Mouse (Mus musculus) ovary, postnatal 36 days (tissue): Measurements from ENCODE around the gene Akna.

Experiments used
- DNase-seq: peaks from one replicate; pipeline ENCODE4 v3.0.0; 2022; ENCODE audit warnings: low spot score, mixed read lengths

Gene Akna

GRCm38 (mm10) chr4:63383474-63383873, 19.7 kb downstream of the Akna start:
- DNase-seq, result no peak

DNA sequence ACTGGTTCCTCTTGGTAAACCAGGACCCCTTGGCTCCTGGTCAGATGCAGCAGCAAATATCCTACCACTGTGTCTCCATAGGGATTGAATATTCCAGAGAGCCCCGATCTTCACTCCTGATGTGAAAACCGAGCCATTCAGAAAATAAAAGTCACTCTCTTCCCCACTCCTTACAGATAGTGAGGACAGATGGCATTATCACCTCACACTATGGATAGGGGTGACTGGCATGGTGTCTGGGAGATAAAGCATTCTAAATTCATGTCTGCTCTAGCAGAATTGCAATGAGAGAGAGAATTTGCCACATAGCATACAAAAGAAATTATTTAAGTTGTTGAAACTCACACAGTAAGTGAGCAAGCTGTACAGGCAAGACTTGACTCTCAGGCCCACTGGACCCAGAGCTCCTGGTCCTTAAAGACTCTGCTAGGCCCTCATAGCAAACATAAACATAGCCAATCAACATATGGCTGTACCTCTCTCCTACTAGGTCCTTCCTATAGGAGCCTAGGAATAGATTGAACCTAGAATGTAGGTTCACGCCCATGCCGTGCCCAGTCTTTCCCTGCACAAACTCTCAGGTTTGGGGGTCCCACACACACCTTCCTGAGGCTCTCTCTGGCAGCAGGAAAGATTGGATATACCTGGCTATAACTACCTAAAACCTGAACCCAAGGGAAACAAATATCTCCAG, 20.3 kb downstream of the Akna start:
- DNase-seq, result no peak

DNA sequence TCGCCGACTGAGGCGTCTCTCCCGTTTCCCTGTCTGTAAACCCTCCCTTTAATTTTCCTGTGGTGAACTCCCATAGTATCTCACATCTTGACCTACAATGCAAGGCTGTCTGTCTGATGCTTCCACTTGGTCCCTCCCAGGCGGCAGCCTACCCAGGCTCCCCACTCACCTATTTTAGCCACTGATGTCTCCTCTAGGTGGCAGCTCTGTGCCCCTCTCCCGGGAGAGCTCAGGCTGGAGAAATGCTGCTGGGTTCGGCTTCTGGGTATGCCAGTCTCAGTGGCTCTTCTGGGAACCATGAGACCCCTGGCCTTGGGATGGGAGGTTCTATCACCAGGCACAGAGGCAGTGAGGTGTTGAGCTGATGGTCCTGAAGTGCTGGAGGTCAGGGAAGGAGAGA, 25.7 kb downstream of the Akna start:
- DNase-seq, result no peak

DNA sequence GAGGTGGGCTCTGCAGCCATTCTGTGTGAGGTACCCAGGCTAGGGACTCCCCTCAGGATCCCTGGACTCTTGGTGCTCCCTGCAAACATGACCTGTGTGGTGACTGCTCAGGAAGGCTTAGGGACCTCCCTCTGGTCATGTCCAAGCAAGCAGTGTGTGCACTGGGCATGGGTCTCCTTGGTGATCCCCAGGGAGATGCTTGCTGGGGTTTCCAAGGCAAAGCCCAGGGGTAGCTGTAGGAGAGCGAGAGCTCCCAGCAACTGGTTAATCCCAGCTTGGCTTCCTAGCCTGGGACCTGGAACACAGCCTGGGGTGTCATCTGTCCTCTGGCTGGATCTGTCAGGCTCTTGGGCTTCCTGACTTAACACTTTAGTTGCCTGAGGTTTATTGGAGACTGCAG, 27.8 kb downstream of the Akna start:
- no peak for DNase-seq

GRCm38 (mm10) chr4:63374331-63374730, 28.8 kb downstream of the Akna start:
- no peak for DNase-seq

GRCm38 (mm10) chr4:63373404-63373803, 29.8 kb downstream of the Akna start:
- DNase-seq, result no peak

GRCm38 (mm10) chr4:63371890-63372289, 31.3 kb downstream of the Akna start:
- no peak for DNase-seq

GRCm38 (mm10) chr4:63370897-63371296, 32.3 kb downstream of the Akna start:
- no peak for DNase-seq

DNA sequence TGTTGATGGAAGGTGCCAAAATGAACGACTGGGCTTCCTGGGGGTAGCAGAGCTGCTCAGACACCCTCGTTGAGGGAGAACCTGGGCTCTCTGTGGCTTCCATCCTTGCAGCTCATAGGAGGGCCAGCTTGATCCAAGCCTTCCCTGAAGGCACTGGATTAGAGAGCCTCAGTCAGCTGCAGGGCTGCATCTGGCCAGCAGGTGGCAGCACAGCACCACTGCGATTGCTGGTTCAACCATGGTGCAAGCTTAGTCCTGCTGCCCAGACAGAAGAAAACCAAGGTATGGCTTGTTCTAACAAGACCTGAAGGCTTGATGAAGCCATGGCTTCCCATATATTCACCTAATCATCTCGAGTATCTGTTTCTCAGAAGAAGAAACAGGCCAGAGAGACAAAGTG, 34.6 kb downstream of the Akna start:
- DNase-seq, result peak; percentile 80

DNA sequence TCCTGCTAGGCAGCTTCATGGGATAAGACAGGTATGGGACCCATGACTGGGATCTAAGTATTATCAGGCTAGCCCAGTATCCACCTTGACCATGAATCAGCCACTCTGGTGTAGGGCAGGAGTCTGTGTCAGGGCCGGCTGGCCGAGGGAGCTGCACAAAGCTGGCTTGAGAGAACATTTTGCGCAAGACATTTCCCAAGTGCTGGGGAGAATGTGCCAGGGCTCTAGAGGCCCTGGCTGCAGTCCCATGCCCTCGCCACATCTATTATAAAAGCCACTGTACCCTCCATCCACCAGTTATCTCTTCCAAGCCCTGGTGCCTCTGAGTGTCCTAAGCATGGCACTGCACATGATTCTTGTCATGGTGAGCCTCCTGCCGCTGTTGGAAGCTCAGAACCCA, 41.0 kb downstream of the Akna start, which contains the start of gene Orm2:
Gene Orm2 (plus strand): TSS at position 300 of the 400 bp plus-strand sequence.
- DNase-seq, result no peak

DNA sequence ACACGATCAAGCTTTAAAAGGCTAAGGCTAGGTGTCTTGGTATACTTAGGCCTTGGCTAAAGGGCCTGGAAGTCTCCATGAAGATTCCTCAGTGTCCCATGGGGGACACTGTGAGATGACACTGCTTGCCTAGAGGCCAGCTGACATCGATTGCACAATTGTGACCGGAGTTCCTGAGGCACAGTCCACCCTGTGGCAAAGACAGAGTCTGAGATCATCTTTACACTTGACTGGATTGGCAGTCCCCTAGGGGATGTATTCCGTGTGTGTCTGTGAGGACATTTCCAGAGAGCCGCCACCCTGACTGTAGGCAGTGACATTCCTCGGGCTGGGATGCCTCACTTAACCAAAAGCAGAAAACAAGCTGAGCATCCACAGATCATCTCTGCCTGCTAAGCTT, 43.3 kb downstream of the Akna start:
- no peak for DNase-seq

GRCm38 (mm10) chr4:63356981-63357570, 46.1 kb downstream of the Akna start:
- no peak for DNase-seq

GRCm38 (mm10) chr4:63355877-63356665, 47.1 kb downstream of the Akna start, which contains the start of gene Orm3:
Gene Orm3, plus strand, starts transcription at chr4:63356162.
- DNase-seq, result no peak

GRCm38 (mm10) chr4:63348524-63348923, 54.6 kb downstream of the Akna start:
- no peak for DNase-seq

DNA sequence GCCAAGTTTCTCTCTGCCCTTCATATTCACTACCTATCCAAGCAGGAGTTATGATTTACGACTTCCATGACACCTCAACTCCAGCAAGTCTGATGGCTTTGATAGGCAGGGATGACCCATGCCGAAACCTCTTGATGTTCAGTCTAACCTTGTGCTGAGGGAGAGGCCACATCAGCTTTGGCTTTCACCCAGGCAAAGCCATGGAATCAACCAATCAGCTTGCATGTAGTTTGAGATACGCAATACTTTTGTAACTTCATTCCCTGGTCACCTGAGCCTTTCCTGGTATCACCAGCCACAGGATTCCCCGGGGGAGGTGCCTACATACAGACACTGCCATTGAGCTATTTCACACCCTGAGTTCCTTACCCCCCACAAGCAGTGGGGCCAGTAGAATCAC, 56.5 kb downstream of the Akna start:
- DNase-seq, result no peak

DNA sequence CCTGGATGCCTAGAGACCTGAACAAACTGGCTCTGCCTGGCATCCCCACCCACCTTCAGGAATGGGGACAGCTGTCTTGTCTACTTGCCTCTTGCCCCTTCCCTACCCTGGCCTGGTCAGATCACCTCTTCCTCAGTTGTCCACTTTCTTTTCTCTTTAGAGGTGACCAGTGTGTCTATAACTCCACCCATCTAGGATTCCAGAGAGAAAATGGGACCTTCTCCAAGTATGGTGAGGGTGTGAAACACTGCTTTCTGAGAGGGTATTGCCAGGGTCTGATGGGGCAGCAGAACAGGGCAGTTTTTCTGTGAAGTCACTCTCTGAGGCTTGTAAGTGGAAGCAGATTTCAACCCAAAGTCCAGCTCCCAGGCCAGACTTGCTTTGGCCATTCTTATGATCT, 57.9 kb downstream of the Akna start:
- DNase-seq, result no peak

DNA sequence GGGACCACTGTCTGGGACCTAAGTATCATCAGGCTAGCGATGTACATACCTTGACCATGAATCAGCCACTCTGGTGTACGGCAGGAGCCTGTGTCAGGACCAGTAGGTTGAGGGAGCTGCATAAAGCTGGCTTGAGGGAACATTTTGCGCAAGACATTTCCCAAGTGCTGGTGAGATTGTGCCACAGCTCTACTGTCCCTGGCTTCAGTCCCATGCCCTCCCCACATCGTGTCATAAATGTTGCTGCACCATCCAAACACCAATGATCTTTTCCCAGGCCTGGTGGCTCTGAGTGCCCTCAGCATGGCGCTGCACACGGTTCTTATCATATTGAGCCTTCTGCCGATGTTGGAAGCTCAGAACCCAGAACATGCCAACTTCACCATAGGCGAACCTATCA, 58.9 kb downstream of the Akna start, which contains the start of gene Orm1:
Gene Orm1 (plus strand): TSS at position 266 of the 400 bp plus-strand sequence.
- no peak for DNase-seq

DNA sequence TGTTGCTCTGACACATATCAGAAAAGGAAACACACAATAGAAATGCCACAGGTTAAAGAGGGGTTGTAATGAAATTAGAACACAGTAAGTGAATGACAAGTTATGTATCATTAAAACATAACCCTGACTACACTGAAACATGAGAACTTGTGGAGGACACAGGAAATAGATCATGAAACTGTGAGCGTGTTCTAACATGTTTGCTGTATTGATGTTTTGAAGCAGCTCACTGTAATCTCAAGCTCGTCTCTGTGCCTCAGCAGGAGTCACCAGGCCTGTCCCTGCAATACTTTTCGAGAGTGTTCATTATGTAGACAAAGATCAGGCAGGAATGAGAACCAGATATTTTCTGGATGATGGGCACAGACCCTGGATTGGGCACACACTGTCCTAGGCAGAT, 59.5 kb downstream of the Akna start:
- DNase-seq, result no peak

GRCm38 (mm10) chr4:63342491-63342890, 60.7 kb downstream of the Akna start:
- DNase-seq, result no peak

DNA sequence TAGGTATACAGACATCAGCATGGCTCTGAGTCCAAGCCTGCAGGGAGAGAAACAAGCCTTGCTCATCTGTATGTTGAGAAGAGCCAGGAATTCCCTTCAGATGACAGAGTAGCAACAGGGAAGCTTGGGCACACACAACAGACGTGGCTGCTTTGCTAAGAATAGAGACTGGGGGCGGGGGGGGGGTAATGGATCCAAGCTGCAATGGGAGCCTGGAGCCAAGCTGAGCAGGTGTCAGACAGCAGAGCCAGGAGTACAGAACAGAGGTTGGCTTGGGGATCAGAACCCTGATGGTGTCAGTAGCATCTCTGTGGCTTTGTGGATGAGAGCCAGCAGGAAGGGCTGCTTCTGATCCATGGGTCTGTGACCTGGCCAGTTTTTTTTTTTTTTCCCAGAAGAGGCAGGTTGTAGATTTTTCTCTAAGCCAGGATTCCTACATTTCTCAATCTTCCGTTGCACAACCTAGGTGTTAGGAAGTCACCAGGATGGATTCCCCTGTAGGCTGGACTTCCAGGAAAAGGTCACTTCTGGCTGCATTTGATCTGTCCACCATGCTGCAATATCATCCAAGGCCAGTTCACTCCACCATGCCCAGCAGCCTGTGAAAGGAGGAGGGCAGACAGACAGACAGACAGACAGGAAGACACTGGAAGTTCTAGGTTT, 64.6 kb downstream of the Akna start:
- no peak for DNase-seq

- no peak for DNase-seq
Measured at GRCm38 (mm10) chr4:63333403-63333802, 69.8 kb downstream of the Akna start.

GRCm38 (mm10) chr4:63323275-63323815, 79.8 kb downstream of the Akna start:
- DNase-seq, result no peak
